Mouse (Mus musculus) midbrain, embryonic 13.5 days (tissue): ENCODE measurements around the gene Gramd1b. TPM values are rescaled to one million over a fixed set of nuclear protein-coding genes. Genes with fewer than 3 reads are reported as not detected.

ENCODE experiments used
- ATAC-seq: fragments of 200-750 bp; cut with Nextera tagmentation; 2 replicates; pipeline ENCODE4 v1.8.0; 2017; ENCODE audit warnings: mild to moderate bottlenecking, moderate TSS enrichment, moderate library complexity
- H3K27ac ChIP-seq: fragments of 300-500 bp; sonication (generic); 2 replicates; pipeline ENCODE4 v1.5.1; 2015; ENCODE audit warnings: inconsistent platforms, mild to moderate bottlenecking, moderate library complexity
- H3K27me3 ChIP-seq: fragments of 300-500 bp; sonication (generic); 2 replicates; pipeline ENCODE4 v1.6.1; 2015; ENCODE audit warnings: mild to moderate bottlenecking, inconsistent platforms
- H3K36me3 ChIP-seq: fragments of 300-500 bp; sonication (generic); 2 replicates; pipeline ENCODE4 v1.6.1; 2015; ENCODE audit warnings: mild to moderate bottlenecking, inconsistent platforms
- H3K4me1 ChIP-seq: fragments of 300-500 bp; sonication (generic); replicated peaks from 2 replicates; pipeline ENCODE4 v1.6.1; 2015; ENCODE audit warnings: inconsistent platforms
- H3K4me2 ChIP-seq: fragments of 300-500 bp; sonication (generic); replicated peaks from 2 replicates; pipeline ENCODE4 v1.6.1; 2015; ENCODE audit warnings: moderate library complexity, mild to moderate bottlenecking, inconsistent platforms
- H3K4me3 ChIP-seq: fragments of 300-500 bp; sonication (generic); replicated peaks from 2 replicates; pipeline ENCODE4 v1.5.1; 2015; ENCODE audit warnings: mild to moderate bottlenecking, inconsistent platforms
- H3K9ac ChIP-seq: fragments of 300-500 bp; sonication (generic); replicated peaks from 2 replicates; pipeline ENCODE4 v1.6.1; 2015; ENCODE audit warnings: mild to moderate bottlenecking, inconsistent platforms
- H3K9me3 ChIP-seq: fragments of 300-500 bp; sonication (generic); 2 replicates; pipeline ENCODE4 v1.6.1; 2016; ENCODE audit warnings: mild to moderate bottlenecking, inconsistent platforms
- WGBS: fragments of 180-500 bp; shearing (Covaris S2); methylation state at CpG from one replicate; pipeline ENCODE4 v1.1.7; 2015; 5-methylcytosine and 5-hydroxymethylcytosine counted together
- polyA plus RNA-seq: library from polyadenylated mRNA; unstranded; fragments of >200 nt; fragmentation: Nextera tagmentation; extraction: Ambion mirVana; gene quantifications from 2 replicates; pipeline ENCODE4 v1.2.1, GENCODE M21; 2015

Gene Gramd1b
- polyA plus RNA-seq, 1 experiment from 2014 or later, result 8.1 TPM

- Histone ChIP-seq H3K9me3 (no peaks in the 10 kb centered on the region), H3K4me3 (no peak overlapping the region), H3K4me2 (no peak overlapping the region), H3K4me1 (peaks cover 18% of the 10 kb centered on the region), H3K27ac (no peak overlapping the region), H3K36me3 (no peaks in the 10 kb centered on the region), H3K27me3 (no peaks in the 10 kb centered on the region), H3K9ac (no peak overlapping the region)
- no peak for ATAC-seq
- WGBS, result 89% methylated on average over 4 of the region's 4 CpGs
Observed at GRCm38 (mm10) chr9:40370151-40370550, 161.0 kb downstream of the Gramd1b start.

DNA sequence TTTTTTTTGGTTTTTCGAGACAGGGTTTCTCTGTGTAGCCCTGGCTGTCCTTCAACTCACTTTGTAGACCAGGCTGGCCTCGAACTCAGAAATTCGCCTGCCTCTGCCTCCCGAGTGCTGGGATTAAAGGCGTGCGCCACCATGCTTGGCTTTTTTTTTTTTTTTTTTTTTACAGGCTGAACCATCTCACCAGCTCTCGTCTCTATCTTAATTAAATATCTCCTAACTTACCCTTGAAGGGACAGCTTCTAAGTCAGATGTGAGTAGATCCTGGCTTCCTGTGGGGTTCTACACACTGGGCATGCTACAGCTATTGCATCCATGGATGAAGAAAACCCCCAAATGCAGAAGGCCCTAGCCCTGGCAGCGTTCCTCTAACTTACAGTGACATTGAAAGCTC is 164.4 kb downstream of the Gramd1b start:
- Histone ChIP-seq H3K4me1 (0 out of 2 replicates have a peak, but pooled peaks cover 7% of the 10 kb centered on the region), H3K4me2 (no peak overlapping the region), H3K36me3 (no peaks in the 10 kb centered on the region), H3K9me3 (no peaks in the 10 kb centered on the region), H3K4me3 (no peak overlapping the region), H3K27me3 (no peaks in the 10 kb centered on the region), H3K27ac (no peak overlapping the region), H3K9ac (no peak overlapping the region)
- 93% methylated on average over 7 of the region's 8 CpGs for WGBS
- ATAC-seq, result no peak

GRCm38 (mm10) chr9:40364312-40364711 is 166.9 kb downstream of the Gramd1b start:
- H3K27me3 ChIP-seq, result no peaks in the 10 kb centered on the region
- H3K36me3 ChIP-seq, result no peaks in the 10 kb centered on the region
- no peak overlapping the region for H3K4me3 ChIP-seq
- H3K4me2 ChIP-seq, result no peak overlapping the region
- 0 out of 2 replicates have a peak, but pooled peaks cover 8% of the 10 kb centered on the region for H3K4me1 ChIP-seq
- 75% methylated on average over 7 of the region's 7 CpGs for WGBS
- no peak overlapping the region for H3K9ac ChIP-seq
- no peak for ATAC-seq
- H3K9me3 ChIP-seq, result no peaks in the 10 kb centered on the region
- H3K27ac ChIP-seq, result no peak overlapping the region

DNA sequence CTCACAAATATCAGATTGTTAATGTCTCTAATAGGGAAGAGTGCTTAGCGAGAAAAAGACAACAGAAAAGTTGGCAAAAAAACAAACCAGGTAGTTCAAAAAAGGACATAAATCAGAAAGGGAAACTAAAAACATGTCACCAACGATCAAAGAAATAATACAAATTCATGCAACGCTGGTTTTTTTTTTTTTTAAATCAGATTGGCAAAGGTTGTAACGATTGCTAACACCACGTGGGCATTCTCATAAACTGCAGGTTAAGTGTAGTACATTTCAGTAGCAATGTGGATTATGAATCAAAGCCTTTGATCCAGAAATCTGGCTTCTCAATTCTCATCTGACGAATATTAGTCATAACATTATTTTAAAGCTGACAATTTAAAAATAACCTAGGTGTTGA is 169.2 kb downstream of the Gramd1b start:
- H3K4me2 ChIP-seq, result no peak overlapping the region
- H3K4me1 ChIP-seq, result peaks cover 22% of the 10 kb centered on the region
- H3K36me3 ChIP-seq, result no peaks in the 10 kb centered on the region
- no peak overlapping the region for H3K9ac ChIP-seq
- 87% methylated on average over 6 of the region's 6 CpGs for WGBS
- H3K4me3 ChIP-seq, result no peak overlapping the region
- H3K27me3 ChIP-seq, result no peaks in the 10 kb centered on the region
- no peaks in the 10 kb centered on the region for H3K9me3 ChIP-seq
- no peak for ATAC-seq
- no peak overlapping the region for H3K27ac ChIP-seq

DNA sequence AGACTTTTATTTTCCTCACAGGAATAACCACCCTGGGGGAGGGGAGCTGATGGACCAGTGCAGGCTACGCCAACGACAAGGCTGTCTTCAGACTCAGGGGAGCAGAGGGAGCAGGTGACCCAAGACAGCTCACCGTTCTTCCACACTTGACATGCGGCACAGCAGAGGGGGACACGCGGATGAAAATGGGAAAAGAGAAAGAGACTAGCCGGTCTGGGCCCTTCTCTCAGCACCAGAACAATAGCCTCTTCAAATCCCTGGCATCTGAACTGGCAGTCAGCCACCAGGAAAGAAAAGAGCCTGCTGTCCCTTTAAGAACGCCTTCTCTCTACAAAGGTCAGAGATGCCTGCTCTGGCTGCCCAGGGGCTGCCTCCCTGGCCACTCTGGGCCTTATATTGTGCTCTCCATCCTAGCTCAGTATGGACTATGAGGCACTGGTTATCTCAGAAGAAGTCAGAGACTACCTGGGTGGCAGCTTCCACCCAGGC is 172.7 kb downstream of the Gramd1b start:
- H3K4me1 ChIP-seq, result peaks cover 15% of the 10 kb centered on the region
- H3K27me3 ChIP-seq, result no peaks in the 10 kb centered on the region
- 0 out of 2 replicates have a peak overlapping the region, but pooled peaks have one; percentile 37 for H3K9ac ChIP-seq
- H3K4me3 ChIP-seq, result no peak overlapping the region
- 14% methylated on average over 8 of the region's 8 CpGs for WGBS
- ATAC-seq, result peak; percentile 78
- H3K27ac ChIP-seq, result peak overlapping the region; percentile 48
- H3K9me3 ChIP-seq, result no peaks in the 10 kb centered on the region
- no peaks in the 10 kb centered on the region for H3K36me3 ChIP-seq
- H3K4me2 ChIP-seq, result peak overlapping the region; percentile 19

DNA sequence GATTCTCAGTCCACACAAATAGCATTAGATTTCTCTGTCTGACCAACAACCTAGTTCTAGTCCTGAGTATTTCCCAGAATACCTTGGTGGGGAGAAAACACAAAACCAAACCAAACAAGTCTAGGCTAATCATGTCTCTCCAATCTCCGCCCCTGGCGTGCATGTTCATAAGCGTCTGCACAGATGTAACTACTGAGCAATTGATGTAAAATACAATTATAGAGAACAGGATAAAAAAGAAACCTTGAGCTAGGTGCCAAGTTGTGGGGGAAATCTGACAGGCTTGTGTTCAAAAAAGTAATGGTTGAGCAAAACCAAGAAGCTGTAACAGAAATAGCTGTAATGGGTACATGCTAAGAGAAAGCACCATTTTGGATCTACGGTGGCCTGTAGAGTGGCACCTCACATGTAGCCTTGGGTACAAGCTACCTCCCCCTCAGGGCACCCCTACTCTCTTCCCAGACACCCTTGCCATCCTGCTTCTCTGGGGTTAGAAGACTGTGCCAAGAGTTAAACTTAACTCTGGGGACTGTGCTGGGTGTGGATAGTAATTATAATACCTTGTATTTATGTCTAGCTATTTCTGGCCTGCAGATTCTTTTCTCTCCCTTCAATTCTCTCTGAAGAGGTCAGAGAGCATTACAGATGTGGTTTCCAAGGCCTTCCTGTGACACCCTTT is 174.3 kb downstream of the Gramd1b start:
- Histone ChIP-seq H3K4me1 (peaks cover 15% of the 10 kb centered on the region), H3K27me3 (no peaks in the 10 kb centered on the region), H3K36me3 (no peaks in the 10 kb centered on the region), H3K9me3 (no peaks in the 10 kb centered on the region), H3K4me2 (no peak overlapping the region), H3K4me3 (no peak overlapping the region), H3K9ac (no peak overlapping the region), H3K27ac (no peak overlapping the region)
- ATAC-seq, result no peak
- WGBS, result 96% methylated on average over 4 of the region's 4 CpGs

GRCm38 (mm10) chr9:40356368-40356767 is 174.8 kb downstream of the Gramd1b start:
- Histone ChIP-seq H3K27me3 (no peaks in the 10 kb centered on the region), H3K36me3 (no peaks in the 10 kb centered on the region), H3K4me2 (no peak overlapping the region), H3K27ac (no peak overlapping the region), H3K9ac (no peak overlapping the region), H3K4me1 (peaks cover 15% of the 10 kb centered on the region), H3K4me3 (no peak overlapping the region), H3K9me3 (no peaks in the 10 kb centered on the region)
- no peak for ATAC-seq
- 92% methylated on average over 5 of the region's 5 CpGs for WGBS

DNA sequence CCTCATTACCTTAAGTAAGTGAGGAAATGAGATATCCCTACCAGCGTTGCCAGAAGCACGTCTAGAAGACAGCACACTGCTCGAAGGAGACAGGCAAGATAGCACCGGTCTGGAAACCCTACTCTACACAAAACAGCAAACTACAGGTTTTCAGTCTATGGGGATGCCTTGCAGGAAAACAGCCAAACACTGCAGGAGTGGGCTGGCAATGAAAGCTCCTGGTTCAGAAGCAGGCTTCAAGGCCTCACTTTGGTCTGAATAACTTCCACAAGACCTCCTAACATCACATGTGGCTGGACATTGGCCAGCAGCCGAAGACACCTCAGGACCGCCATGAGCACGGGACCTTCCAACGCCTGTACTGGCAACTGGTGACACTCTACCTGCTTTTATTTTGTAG is 175.8 kb downstream of the Gramd1b start:
- H3K4me3 ChIP-seq, result no peak overlapping the region
- no peak overlapping the region for H3K4me2 ChIP-seq
- no peak overlapping the region for H3K27ac ChIP-seq
- no peak for ATAC-seq
- WGBS, result 95% methylated on average over 8 of the region's 8 CpGs
- H3K4me1 ChIP-seq, result peaks cover 15% of the 10 kb centered on the region
- H3K36me3 ChIP-seq, result no peaks in the 10 kb centered on the region
- H3K27me3 ChIP-seq, result no peaks in the 10 kb centered on the region
- no peaks in the 10 kb centered on the region for H3K9me3 ChIP-seq
- H3K9ac ChIP-seq, result no peak overlapping the region

GRCm38 (mm10) chr9:40353596-40353995 is 177.6 kb downstream of the Gramd1b start:
- Histone ChIP-seq H3K4me1 (peaks cover 13% of the 10 kb centered on the region), H3K27me3 (no peaks in the 10 kb centered on the region), H3K36me3 (no peaks in the 10 kb centered on the region), H3K4me3 (no peak overlapping the region), H3K9me3 (no peaks in the 10 kb centered on the region), H3K9ac (no peak overlapping the region), H3K4me2 (no peak overlapping the region), H3K27ac (no peak overlapping the region)
- WGBS, result 73% methylated on average over 6 of the region's 6 CpGs
- ATAC-seq, result no peak

DNA sequence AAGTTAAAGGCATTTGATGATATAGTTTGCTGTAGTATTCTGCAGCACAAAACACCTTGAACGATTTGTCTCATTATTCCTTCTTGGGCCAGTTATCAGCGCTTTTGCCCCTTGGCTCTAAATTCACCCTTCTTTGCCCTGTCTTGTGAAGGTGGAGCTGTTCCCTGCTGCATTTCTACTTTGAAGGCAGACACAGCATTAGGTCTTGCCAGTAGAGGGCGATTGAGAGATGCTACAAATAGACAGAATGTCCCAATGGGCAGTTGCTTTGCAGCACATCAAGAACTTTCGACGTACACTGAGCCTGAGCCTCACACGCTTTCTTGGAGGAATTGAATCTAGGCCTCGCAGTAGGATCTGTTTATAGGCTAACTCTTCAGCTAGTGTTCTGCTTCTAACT is 180.5 kb downstream of the Gramd1b start:
- H3K4me2 ChIP-seq, result no peak overlapping the region
- no peaks in the 10 kb centered on the region for H3K36me3 ChIP-seq
- no peak for ATAC-seq
- WGBS, result 17% methylated on average over 7 of the region's 7 CpGs
- H3K4me3 ChIP-seq, result no peak overlapping the region
- no peaks in the 10 kb centered on the region for H3K9me3 ChIP-seq
- H3K27me3 ChIP-seq, result no peaks in the 10 kb centered on the region
- H3K4me1 ChIP-seq, result peaks cover 18% of the 10 kb centered on the region
- H3K27ac ChIP-seq, result no peak overlapping the region
- no peak overlapping the region for H3K9ac ChIP-seq

DNA sequence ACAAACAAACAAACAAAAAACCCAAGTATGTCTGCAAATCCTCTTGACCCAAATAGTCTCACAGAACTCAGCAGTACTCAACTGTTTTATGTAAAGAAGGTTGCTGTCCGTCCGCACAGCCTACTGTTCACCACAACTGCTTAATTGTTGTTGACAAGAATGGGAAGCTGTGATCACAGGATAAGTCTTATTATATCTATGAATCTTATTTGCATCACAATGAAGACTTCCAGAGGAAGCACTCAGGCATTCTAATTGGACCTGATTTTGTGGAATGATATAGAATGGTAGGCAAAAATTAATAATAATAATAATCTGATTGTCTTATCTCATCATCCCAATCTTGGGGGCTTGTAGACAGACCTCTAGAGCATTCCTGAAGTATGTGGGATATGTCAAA is 181.1 kb downstream of the Gramd1b start:
- WGBS, result 15% methylated on average over 2 of the region's 2 CpGs
- H3K36me3 ChIP-seq, result no peaks in the 10 kb centered on the region
- no peak overlapping the region for H3K27ac ChIP-seq
- H3K4me3 ChIP-seq, result no peak overlapping the region
- peaks cover 24% of the 10 kb centered on the region for H3K4me1 ChIP-seq
- ATAC-seq, result no peak
- no peak overlapping the region for H3K4me2 ChIP-seq
- H3K27me3 ChIP-seq, result no peaks in the 10 kb centered on the region
- H3K9me3 ChIP-seq, result no peaks in the 10 kb centered on the region
- H3K9ac ChIP-seq, result no peak overlapping the region

- Histone ChIP-seq H3K4me3 (no peak overlapping the region), H3K9me3 (no peaks in the 10 kb centered on the region), H3K27ac (no peak overlapping the region), H3K36me3 (no peaks in the 10 kb centered on the region), H3K9ac (no peak overlapping the region), H3K4me2 (no peak overlapping the region), H3K4me1 (peaks cover 29% of the 10 kb centered on the region), H3K27me3 (no peaks in the 10 kb centered on the region)
- no peak for ATAC-seq
- WGBS, result 77% methylated on average over 4 of the region's 4 CpGs
Observed at GRCm38 (mm10) chr9:40349554-40349953, 181.6 kb downstream of the Gramd1b start.

GRCm38 (mm10) chr9:40348714-40349233 is 182.4 kb downstream of the Gramd1b start:
- Histone ChIP-seq H3K9me3 (no peaks in the 10 kb centered on the region), H3K9ac (no peak overlapping the region), H3K27ac (no peak overlapping the region), H3K27me3 (no peaks in the 10 kb centered on the region), H3K36me3 (no peaks in the 10 kb centered on the region), H3K4me3 (no peak overlapping the region), H3K4me1 (peaks cover 36% of the 10 kb centered on the region), H3K4me2 (no peak overlapping the region)
- ATAC-seq, result no peak
- WGBS, result 96% methylated on average over 8 of the region's 8 CpGs
